Mouse (Mus musculus) heart, postnatal 0 days (tissue): ENCODE data around the gene Cenpf. TPM values are rescaled to one million over a fixed set of nuclear protein-coding genes. Genes with fewer than 3 reads are reported as not detected.

Source experiments
- ATAC-seq: fragments of 200-750 bp; cut with Nextera tagmentation; 2 replicates; pipeline ENCODE4 v1.8.0; 2017; ENCODE audit warnings: low read depth, moderate number of reproducible peaks, moderate library complexity; ENCODE audit not compliant: insufficient read depth
- DNase-seq: peaks from one replicate; pipeline ENCODE4 v3.0.0-alpha.2; 2016; ENCODE audit warnings: low spot score
- H3K27ac ChIP-seq: fragments of 300-500 bp; sonication (generic); 2 replicates; pipeline ENCODE4 v1.5.1; 2014; ENCODE audit warnings: low read depth, mild to moderate bottlenecking
- H3K27me3 ChIP-seq: fragments of 300-500 bp; sonication (generic); 2 replicates; pipeline ENCODE4 v1.6.1; 2014; ENCODE audit warnings: low read length, mixed read lengths; ENCODE audit not compliant: control insufficient read depth, insufficient read depth
- H3K36me3 ChIP-seq: fragments of 300-500 bp; sonication (generic); replicated peaks from 2 replicates; pipeline ENCODE4 v1.6.1; 2014; ENCODE audit warnings: low read length, mixed read lengths; ENCODE audit not compliant: control insufficient read depth, insufficient read depth
- H3K4me1 ChIP-seq: fragments of 300-500 bp; sonication (generic); 2 replicates; pipeline ENCODE4 v1.6.1; 2014; ENCODE audit warnings: antibody characterized with exemption; ENCODE audit not compliant: control insufficient read depth, insufficient read depth
- H3K4me2 ChIP-seq: fragments of 300-500 bp; sonication (generic); 2 replicates; pipeline ENCODE4 v1.6.1; 2014; ENCODE audit warnings: low read depth, mild to moderate bottlenecking, low read length, moderate library complexity
- H3K4me3 ChIP-seq: fragments of 300-500 bp; sonication (generic); 2 replicates; pipeline ENCODE4 v1.5.1; 2014; ENCODE audit warnings: low read depth, low read length
- H3K9ac ChIP-seq: fragments of 300-500 bp; sonication (generic); replicated peaks from 2 replicates; pipeline ENCODE4 v1.6.1; 2014; ENCODE audit warnings: low read depth, low read length, mixed read lengths
- H3K9me3 ChIP-seq: fragments of 300-500 bp; sonication (generic); replicated peaks from 2 replicates; pipeline ENCODE4 v1.6.1; 2016; ENCODE audit warnings: low read length; ENCODE audit not compliant: control insufficient read depth
- CTCF ChIP-seq: IDR thresholded peaks from 2 replicates; pipeline ENCODE4 v1.5.1; 2016; ENCODE audit warnings: antibody characterized with exemption, control low read depth, low read depth
- EP300 ChIP-seq: IDR thresholded peaks from 2 replicates; pipeline ENCODE4 v1.6.1; 2016; ENCODE audit warnings: antibody characterized with exemption, low read depth
- WGBS: fragments of 180-500 bp; shearing (Covaris S2); extraction: QIAGEN DNeasy Blood & Tissue Kit; methylation state at CpG from one replicate; pipeline ENCODE4 v1.1.7; 2014; 5-methylcytosine and 5-hydroxymethylcytosine counted together
- polyA plus RNA-seq: library from polyadenylated mRNA; unstranded; fragments of >200 nt; fragmentation: Nextera tagmentation; extraction: Ambion mirVana; gene quantifications from 2 replicates; pipeline ENCODE4 v1.2.1, GENCODE M21; 2015
- total RNA-seq: library from RNA; depleted of rRNA; stranded (reverse); fragments of >200 nt; gene quantifications from 2 replicates; pipeline ENCODE4 v1.2.3, GENCODE M21; 2014; ENCODE audit warnings: low replicate concordance

Cenpf gene
- total and polyA plus RNA-seq, 2 experiments from 2014 or later, result 11.1 to 26.7 TPM

GRCm38 (mm10) chr1:189615246-189615645 lies 72.6 kb downstream of the Cenpf start:
- WGBS, result 76% methylated on average over 7 of the region's 7 CpGs
- Histone ChIP-seq H3K4me2 (no peak overlapping the region), H3K27ac (no peak overlapping the region), H3K4me1 (no peaks in the 10 kb centered on the region), H3K9ac (no peak overlapping the region), H3K36me3 (no peaks in the 10 kb centered on the region), H3K4me3 (no peak overlapping the region), H3K27me3 (no peaks in the 10 kb centered on the region), H3K9me3 (no peaks in the 10 kb centered on the region)
- TF ChIP-seq CTCF, result no peak
- no peak for DNase-seq
- ATAC-seq, result no peak

- no peak overlapping the region for H3K4me3 ChIP-seq
- TF ChIP-seq EP300 (no peak), CTCF (no peak)
- H3K27me3 ChIP-seq, result no peaks in the 10 kb centered on the region
- DNase-seq, result no peak
- no peaks in the 10 kb centered on the region for H3K36me3 ChIP-seq
- 51% methylated on average over 7 of the region's 7 CpGs for WGBS
- H3K27ac ChIP-seq, result no peak overlapping the region
- H3K9me3 ChIP-seq, result no peaks in the 10 kb centered on the region
- no peak overlapping the region for H3K9ac ChIP-seq
- no peak for ATAC-seq
- H3K4me1 ChIP-seq, result no peaks in the 10 kb centered on the region
- H3K4me2 ChIP-seq, result no peak overlapping the region
Measured at GRCm38 (mm10) chr1:189613076-189613475, 74.8 kb downstream of the Cenpf start.

GRCm38 (mm10) chr1:189611775-189612174 lies 76.1 kb downstream of the Cenpf start:
- H3K36me3 ChIP-seq, result no peaks in the 10 kb centered on the region
- H3K4me2 ChIP-seq, result no peak overlapping the region
- no peaks in the 10 kb centered on the region for H3K9me3 ChIP-seq
- H3K9ac ChIP-seq, result no peak overlapping the region
- WGBS, result 75% methylated on average over 4 of the region's 4 CpGs
- H3K27me3 ChIP-seq, result no peaks in the 10 kb centered on the region
- H3K4me3 ChIP-seq, result no peak overlapping the region
- H3K27ac ChIP-seq, result no peak overlapping the region
- DNase-seq (no peak), ATAC-seq (no peak)
- no peaks in the 10 kb centered on the region for H3K4me1 ChIP-seq
- TF ChIP-seq EP300, result no peak
- no peak for TF ChIP-seq CTCF

GRCm38 (mm10) chr1:189608640-189609039 lies 79.2 kb downstream of the Cenpf start:
- H3K9me3 ChIP-seq, result no peaks in the 10 kb centered on the region
- no peak overlapping the region for H3K4me2 ChIP-seq
- no peaks in the 10 kb centered on the region for H3K36me3 ChIP-seq
- no peak for DNase-seq
- no peak overlapping the region for H3K9ac ChIP-seq
- no peak overlapping the region for H3K4me3 ChIP-seq
- H3K4me1 ChIP-seq, result no peaks in the 10 kb centered on the region
- WGBS, result 14% methylated on average over 5 of the region's 5 CpGs
- TF ChIP-seq CTCF (no peak), EP300 (no peak)
- no peaks in the 10 kb centered on the region for H3K27me3 ChIP-seq
- no peak for ATAC-seq
- no peak overlapping the region for H3K27ac ChIP-seq

- Histone ChIP-seq H3K9me3 (no peaks in the 10 kb centered on the region), H3K9ac (no peak overlapping the region), H3K4me2 (no peak overlapping the region), H3K27ac (no peak overlapping the region), H3K4me3 (no peak overlapping the region), H3K4me1 (no peaks in the 10 kb centered on the region), H3K36me3 (no peaks in the 10 kb centered on the region), H3K27me3 (no peaks in the 10 kb centered on the region)
- no peak for DNase-seq
- 72% methylated on average over 3 of the region's 3 CpGs for WGBS
- ATAC-seq, result no peak
- TF ChIP-seq CTCF, result no peak
- TF ChIP-seq EP300, result no peak
Measured at GRCm38 (mm10) chr1:189608039-189608438, 79.8 kb downstream of the Cenpf start.

GRCm38 (mm10) chr1:189605598-189606126 lies 82.2 kb downstream of the Cenpf start:
- H3K27ac ChIP-seq, result no peak overlapping the region
- WGBS, result 86% methylated on average over 8 of the region's 8 CpGs

More at GRCm38 (mm10) chr1:189605598-189606126, 82.2 kb downstream of the Cenpf start:
- Histone ChIP-seq H3K4me3 (no peak overlapping the region), H3K9ac (no peak overlapping the region), H3K27me3 (no peaks in the 10 kb centered on the region), H3K4me1 (no peaks in the 10 kb centered on the region), H3K9me3 (no peaks in the 10 kb centered on the region), H3K36me3 (no peaks in the 10 kb centered on the region), H3K4me2 (no peak overlapping the region)
- no peak for TF ChIP-seq CTCF
- no peak for TF ChIP-seq EP300
- DNase-seq (no peak), ATAC-seq (no peak)
